Mouse (Mus musculus) kidney, adult 2 months (tissue): ENCODE data around the gene Rhot1.

Experiments used
- CTCF ChIP-seq: fragments of 200-500 bp; conservative IDR thresholded peaks from 2 replicates; pipeline ENCODE4 v1.5.1; 2011; ENCODE audit warnings: low read depth, mild to moderate bottlenecking, control low read depth, low read length, moderate library complexity, mixed read lengths; ENCODE audit not compliant: insufficient read depth, insufficient read length
- POLR2A ChIP-seq: fragments of 200-500 bp; IDR thresholded peaks from one replicate; pipeline ENCODE4 v1.6.1; 2011; ENCODE audit warnings: low read depth, low read length, control low read depth

DNA sequence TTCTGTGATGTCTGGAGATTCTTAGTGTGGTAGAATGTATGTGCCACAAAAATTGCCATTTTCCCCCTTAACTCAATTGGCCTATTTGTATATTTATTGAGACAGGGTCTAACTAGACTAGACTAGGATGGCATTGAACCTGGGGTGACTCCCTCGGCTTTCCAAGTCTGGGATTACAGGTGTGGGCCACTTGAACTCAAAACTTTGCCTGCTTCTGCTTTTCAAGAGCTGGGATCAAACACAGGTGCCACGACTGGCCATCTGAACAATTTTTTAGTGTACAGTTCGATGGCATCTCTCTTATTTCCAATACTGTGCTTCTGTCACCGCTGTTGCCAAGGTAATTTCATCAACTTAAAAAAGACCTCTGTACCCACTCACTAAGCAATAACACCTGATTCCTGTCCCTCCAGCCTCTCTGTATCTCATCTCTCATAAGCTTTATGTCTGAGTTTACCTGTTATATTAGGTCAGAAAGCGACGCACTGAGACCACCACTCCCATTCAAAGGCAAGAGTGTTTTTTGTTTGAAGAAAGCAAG is 24.2 kb upstream of the Rhot1 start:
- TF ChIP-seq CTCF (no peak), POLR2A (no peak)
